Mouse (Mus musculus) right cerebral cortex, postnatal 25 days (tissue): ENCODE measurements around the gene Emc6.

ENCODE experiments used
- DNase-seq: peaks from one replicate; pipeline ENCODE4 v3.0.0; 2022

The Emc6 gene

DNA sequence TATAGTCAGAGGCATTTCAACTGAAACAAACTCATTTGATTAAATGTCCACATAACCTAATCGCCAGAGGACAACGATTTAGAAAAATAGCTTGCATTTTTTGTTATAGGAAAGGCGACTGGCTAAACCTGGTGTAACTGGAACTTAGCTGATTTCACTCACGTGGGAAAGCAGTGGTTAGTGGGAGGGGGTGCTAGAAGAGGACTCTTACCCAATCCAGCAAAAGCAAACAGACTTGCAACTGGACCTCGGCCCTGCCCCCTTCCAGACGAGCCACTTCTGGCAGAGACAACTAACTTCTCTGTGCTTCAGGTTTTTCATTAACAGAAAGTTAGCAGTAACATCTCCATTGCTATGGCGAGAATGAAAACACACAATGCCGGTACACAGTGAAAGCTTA, 1.2 kb downstream of the Emc6 start:
- no peak for DNase-seq

DNA sequence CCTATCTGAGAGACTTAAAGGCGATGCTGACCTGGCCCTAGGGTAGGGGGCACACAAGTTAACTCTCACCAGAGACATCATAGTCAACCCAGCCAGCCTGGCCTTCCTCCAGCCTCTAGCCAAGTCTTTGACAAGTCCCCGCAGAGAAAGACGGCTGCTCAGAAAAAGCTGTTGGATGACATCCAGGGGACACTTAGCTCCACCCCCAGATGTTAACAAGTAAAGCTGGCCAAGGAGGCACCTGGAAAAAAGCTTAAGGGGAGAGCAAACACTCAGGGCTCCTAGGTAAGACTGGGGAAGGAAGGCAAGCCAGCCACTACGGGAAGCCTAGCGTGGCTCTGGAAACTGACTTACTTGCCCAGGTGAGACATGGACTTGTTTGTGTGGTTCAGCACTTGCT, 4.7 kb downstream of the Emc6 start:
- DNase-seq, result no peak

DNA sequence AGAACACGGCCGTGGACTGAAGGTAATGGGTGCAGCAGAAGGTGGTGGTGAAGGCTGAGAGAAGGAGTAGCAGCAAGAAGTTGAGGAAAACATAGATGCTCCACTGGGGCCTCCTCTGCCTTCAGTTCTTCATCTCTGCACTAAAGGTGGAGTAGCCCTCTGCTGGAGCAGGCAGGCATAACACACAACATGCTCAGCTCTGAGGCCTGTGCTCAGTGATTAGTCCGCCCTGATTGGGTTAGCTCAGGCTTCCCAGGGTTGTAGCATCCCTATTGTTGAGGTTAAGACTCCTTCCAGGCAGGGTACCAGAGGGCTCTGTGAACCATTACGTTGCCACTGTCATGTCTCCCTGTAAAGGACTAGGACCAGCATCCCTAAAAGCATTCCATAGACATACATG, 7.6 kb downstream of the Emc6 start:
- DNase-seq, result peak; percentile 37

DNA sequence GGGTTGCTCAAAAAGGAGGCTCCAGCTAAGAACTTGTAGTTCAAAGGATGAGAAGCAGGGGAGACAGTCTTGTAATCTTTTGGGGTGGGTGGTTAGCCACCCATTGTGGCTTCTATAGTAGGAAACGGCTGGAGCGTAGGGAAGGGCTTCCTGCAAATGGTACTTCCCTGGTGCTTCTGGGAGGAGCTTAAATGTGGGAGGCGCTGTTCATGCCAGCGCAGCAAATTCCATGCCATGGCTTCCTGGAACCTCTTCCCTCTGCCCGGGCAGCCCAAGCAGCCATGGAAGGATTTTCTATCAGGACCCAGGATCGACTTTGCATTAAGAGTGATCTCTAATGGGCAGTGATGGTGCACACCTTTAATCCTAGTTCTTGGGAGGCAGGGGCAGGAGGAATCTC, 8.3 kb downstream of the Emc6 start:
- no peak for DNase-seq

DNA sequence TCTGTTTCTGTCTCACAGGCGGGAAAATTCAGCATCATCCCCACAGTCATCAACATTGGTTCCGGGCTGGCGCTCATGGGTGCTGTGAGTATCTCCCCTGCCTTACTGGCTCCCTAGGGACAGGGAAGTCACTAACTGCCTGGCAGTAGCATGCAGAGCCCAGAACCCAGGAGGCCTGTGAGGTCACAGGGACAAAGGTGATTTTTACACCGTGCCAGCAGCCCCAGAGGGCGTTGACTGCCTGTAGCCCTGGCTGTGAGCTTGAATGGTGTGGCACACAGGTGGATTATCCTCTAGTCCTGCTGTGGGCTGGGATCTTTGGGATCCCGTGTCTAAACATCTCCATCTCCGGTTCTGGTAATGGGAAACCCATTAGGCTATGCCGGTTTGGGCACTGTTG, 8.8 kb downstream of the Emc6 start:
- no peak for DNase-seq

DNA sequence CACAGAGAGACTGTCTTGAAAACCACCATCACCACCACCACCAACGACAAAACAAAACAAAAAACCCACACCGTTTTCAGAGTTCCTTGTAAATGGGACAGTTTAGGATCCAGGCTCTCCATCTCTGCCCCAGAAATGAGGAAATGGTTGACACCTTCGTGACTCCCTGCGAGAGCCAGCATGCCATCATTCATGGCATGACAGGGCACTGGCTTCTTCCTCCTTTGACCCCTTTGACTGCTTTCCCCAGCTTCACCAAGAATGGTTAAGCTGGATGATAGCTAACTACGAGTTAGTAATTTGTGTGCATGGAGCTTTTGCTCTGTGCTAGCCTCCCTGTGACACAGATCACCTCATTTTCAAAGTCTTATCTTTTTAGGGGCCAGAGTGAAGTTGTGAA, 14.6 kb downstream of the Emc6 start:
- no peak for DNase-seq

DNA sequence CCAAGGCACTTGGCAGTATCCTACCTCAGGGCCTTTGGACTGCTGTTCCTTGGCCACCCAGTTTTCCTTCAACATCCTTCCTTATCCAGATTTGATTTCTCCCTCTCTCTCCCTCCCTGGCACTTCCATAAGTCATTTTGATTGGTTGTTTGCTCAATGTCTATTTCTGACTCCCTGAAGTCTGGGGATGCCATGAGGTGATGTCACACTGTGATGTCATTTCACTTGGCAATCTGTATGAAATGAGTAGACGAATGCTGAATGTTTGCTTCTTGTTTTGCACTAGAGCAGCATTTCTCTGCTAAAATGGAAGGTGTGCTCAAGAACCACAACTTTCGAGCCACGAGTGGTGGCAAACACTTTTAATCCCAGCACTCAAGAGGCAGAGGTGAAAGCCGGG, 15.2 kb downstream of the Emc6 start:
- no peak for DNase-seq

DNA sequence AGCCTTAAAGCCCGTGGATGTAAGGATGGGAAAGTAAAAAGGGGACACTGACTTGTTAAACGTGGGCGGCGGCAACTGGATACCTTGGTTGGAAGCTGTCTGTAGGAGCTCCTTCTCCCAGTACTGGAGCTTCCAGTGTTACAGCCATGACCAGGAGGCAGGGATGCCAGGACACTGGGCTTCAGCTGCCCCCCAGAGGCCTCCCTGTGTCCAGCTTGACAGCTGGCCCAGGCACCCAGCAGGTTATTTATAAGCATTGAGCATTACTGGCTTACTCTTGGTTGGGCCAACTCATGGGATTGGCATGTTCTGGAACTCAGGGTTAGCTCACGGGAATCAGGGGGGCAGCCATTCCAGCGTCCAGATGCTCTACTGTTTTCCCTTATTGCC, 16.0 kb downstream of the Emc6 start:
- DNase-seq, result no peak

DNA sequence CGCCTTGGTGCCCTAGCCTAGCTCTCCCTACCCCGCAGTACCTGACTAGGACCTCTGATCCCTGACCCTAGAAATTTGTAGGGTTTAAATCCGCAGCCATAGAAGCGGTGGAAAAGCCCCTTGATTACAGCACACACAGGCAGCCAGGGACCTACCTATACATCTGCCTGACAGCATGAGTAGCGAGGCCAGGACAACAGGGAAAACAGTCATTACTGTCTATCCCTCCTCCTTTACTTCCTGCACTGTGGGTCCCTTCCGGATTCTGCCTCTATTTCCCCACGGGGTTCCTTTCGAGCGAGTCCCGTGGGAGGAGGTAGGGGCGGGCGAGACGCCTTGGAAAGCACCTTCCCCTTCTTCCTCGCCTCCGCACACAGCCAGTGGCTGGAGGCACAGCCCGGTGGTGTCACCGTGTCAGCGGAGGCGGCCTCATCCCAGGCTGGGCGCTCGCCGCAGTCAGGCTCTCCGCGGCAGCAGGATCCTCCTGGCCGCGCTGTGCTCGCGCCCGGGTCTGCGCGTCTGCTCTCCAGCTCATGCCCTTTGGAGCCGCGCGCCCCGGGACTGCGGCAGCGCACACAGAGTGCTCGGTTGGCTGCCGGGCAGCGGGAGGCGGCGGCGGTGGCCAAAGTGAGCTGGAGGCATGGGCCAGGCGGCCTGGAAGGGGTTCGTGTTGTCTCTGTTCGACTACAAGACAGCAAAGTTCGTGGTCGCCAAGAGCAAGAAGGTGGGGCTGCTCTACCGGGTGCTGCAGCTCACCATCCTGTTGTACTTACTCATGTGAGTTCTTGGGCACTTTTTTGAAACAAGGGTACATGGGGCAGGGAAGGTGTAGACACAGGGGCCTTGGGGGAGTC, 16.7 kb downstream of the Emc6 start, which contains the start of gene P2rx5:
Gene P2rx5 (plus strand): TSS at position 465 of the 854 bp plus-strand sequence.
- peak; percentile 23 for DNase-seq

DNA sequence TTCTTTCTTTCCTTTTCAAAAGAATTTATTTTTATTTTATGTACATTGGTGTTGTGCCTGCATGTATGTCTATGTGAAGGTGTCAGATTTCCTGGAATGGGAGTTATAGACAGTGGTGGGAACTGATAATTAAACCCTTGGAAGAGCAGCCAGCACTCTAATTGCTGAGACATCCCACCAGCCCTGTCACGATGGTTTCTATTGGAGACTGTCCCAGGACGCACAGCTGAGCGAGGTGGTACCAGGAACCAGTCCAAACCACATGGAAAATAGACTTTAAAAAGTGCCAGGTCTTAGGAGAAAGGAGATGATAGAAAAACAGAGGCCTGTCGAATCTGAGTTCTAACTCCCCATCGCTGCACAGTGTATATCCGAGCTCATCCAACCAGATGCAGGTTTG, 21.8 kb downstream of the Emc6 start:
- no peak for DNase-seq

DNA sequence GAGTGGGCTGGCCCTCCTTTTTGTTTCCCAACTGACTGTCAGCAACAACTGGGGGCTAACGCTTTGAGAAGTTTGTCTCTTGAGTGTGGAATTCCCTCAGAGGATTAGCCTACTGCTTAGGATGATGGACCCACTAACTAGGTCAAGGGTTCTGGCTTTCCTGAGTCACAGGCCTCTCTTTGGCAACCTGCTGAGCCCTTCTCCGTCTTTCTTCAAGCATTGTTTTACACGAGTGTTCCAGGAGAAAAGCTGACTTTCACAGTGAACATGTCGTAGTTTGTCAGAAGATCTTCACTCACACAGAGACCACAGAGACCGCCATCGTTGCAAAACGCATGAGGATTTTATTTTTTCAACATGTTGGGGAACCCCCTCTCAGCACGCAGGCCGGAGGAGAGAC, 28.6 kb downstream of the Emc6 start:
- DNase-seq, result no peak

DNA sequence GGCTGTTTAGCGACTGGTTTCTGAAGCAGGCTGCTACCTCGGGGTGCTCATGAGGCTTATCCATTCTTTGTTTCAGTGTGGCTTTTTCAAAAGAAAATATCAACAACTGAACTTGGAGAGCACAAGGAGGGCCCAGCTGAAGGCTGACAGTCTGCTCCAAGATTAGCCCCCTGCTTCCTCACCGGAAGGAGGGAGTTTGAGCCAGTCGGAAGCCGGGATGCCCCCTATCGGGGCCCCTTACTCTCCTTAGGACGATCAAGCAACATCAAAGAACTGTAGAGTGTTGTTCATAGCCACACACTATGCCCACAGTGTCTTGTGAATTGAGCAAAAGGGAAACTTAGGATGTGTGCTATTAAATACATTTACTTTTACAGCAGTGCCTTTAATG, 29.9 kb downstream of the Emc6 start:
- DNase-seq, result no peak

DNA sequence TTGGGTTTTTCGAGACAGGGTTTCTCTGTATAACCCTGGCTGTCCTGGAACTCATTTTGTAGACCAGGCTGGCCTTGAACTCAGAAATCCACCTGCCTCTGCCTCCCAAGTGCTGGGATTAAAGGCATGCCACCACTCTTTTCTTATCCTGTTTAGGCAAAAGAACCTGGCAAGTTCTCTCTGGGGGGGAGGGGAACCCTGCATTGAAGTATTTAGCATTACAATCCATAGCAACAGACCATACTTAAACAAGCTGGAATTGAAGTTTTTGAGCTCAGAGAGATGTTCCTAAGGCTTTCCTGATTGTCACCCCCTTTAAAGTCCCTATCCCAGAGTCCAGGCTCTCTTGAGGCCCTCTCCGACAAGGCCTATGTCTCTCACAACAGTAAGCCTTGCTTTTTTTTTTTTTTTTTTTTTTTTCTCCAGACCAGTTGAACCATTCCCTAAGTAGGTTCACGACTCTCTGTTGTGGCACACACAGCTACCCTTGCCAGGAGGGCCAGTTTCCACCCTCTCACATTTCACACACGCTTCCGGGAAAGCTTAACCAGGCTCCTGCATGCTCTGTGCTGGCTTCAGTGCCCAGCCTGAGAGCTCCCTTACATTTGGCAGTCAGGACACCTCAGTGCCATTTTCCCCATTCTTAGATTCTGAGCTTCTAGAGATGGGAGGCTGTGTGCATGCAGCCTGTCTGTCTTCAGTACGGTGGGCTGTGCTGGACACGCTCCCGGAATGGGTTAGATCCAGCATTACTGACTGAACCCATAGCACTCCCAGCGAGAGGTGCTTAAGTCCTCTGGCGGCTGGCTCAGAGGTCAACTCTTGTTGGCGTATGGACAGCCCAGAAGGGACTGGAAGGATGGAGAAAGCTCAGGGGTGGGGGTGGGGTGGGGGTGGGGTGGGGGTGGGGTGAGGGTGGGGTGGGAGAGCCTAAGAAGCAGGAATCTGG, 30.5 kb downstream of the Emc6 start:
- no peak for DNase-seq

DNA sequence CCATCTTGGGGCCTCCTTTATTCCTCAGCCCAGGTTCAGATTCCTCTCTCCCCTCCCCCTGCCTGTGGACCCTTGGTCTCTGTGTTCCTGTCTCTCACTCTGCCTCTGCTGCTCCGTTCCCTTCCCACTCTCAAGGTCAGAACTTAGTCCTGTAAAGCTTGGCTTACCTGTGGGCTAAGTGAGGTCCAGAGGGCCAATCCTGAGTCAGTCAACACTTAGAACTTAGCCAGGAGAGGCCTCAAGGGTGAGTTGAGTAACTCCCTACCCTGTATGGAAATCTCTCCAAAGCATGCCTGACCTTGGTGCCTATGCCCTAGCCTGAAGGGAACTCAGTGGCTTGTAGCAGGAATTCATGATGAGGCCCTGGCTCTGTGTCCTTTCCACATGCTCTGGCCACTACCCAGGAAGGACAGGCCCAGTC, 32.6 kb downstream of the Emc6 start:
- no peak for DNase-seq

DNA sequence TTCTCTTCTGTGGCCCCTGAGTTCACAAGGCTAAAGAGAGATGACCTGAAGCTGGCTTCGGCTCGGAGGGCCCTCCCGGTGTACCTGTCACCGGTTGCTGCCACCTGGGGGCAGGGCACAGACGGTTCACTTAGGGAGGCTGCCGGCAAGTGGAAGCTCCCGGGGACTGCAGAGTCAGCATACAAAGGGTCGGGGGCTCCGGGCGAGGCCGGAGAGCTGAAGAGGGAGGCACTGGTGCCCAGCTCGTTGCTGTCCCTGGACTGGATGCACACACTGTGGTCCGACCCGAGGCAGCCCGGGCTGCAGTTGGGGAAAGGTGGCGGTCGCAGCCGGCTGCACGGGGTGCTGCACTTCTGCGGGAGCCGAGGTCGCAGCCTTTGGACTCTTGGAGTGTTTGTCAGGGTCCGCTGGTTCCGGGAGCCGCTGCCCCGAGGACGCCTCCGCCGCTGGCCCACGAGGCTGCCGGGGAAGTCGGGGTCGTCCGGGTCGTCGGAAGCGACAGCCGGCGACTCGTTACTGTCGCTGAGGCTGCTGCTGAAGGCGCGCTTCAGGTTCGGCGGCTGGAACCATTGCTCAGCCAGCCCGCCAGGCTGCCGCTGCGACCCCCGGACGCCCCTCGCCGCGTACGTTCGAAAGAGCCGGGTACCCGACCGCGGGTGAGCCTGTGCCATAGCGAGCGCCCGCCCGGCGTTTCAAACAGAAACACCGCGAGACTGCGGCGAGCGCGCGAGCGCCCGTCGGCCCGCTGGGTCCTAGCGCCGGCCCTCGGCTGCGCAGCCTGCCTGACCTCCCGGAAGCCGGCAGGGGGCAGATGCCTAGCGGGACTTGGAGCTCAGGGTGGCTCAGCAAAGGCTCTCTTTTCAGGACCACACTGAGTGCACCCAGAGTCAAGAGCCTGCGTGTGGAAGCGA, 39.0 kb downstream of the Emc6 start, which contains the start of gene Haspin:
Gene Haspin (minus strand): TSS at position 704 of the 911 bp plus-strand sequence.
- DNase-seq, result peak; percentile 88

DNA sequence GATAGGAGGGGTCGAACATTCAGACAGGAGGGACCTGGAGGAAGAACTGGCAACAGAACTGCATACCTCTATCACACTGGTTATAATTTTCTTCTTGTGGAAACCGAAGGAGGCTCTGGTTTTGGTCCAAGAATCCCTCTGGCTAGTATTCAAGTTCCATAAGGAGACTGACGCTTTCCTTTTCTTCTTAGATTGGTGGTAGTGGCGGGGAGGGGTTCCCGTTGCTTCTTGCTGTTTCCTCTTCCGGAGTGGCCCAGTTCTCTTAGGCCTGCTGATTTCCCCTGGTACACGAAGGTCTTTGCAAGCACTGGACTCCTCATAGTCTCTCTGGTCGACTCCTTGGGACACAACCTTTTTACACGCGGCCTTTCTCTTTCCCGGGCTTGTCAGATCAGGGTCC, 39.7 kb downstream of the Emc6 start:
- no peak for DNase-seq

DNA sequence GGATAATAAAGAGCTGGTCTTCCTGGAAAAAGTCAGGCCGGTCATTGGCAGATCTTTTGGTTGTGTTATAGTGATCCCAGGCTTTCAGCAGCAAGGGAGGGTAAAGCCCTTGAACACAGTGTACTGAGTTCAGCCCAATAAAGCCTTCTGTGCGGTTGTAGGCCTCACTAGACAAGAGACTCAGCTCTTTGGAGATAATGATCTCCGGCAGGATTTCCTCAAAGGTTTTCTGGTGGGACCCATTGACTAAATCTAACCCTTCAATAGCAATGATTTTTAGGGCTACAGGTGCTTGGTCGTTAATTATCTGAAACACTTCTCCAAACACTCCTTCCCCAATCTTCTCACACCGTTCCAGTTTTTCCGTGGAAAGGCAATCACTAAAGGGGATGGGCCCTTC, 40.2 kb downstream of the Emc6 start:
- no peak for DNase-seq

DNA sequence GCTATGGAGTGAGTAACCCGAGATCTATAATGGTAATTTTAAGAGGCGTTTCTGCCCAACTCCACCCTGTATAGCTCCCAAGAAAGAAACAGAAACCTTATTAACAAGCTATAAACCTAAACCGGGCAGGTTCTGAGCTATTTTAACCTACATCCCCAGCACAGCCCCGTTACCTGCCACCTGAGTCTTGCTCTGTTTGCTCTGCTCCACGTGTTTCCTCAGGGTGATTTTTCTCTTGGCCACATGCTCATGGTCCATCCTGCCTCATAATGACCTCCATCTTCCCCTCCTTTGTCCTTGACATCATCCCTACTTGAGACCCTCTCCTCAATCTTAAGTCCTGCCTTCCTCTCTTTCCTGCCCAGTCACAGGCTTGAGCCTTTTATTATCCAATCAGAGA, 42.6 kb downstream of the Emc6 start:
- DNase-seq, result no peak

DNA sequence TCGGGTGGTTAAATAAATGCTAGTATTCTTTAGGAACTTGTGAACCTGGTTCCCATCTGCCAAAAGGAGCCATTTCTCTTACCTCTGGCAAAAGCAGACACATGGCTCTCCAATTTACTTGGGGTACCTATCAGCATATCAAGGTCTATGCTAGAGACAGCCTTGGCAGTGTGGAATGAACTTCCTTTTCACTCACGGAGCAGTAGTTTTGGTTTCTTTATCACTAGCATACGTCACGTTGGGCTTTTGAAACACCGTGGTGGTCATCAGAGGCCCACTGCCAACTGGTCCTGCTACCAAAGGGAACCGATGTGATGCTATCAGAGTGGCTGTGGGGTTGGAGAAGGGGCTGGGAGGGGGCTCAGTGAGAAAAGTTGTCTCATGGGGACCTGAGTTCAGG, 43.8 kb downstream of the Emc6 start:
- no peak for DNase-seq

DNA sequence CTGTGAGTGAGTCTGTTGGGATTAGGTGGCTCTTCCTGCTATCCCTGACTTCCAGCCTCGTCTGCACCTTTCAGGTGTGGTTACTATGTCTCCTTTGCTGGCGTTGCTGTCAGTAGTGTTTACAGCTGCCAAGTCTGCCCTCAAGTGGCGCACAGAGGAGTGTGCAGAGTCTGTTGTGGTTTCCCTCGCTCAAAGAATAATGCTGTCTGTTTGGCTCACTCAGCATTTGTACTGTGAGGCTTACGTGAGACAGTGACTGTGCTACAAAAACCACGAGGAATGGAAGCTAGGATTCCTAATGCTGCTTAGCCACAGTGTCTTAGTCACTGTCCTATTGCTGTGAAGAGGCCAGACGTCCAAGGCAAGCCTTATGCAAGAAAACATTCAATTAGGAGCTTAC, 45.8 kb downstream of the Emc6 start:
- DNase-seq, result no peak

DNA sequence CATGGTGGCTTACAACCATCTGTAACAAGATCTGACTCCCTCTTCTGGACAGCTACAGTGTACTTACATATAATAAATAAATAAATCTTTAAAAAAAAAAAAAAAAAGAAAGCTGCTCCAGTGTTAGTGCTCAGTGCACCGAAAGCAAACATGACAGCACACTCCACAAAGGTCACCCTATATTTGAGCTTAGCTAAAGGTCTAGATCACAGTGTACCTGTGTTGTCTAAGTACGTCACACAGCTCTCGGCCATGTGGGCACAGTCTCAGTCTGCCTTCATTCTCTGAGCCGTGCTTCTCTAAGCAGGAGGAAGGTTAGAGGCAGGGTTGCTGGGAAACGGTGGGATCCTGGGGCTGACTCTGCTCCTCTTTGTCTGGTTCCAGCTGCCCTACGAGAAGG, 50.3 kb downstream of the Emc6 start:
- no peak for DNase-seq
